Mouse (Mus musculus) megakaryocyte, embryonic 14.5 days (primary cell): ENCODE data around the gene H2-DMb1.

Experiments
- FLI1 ChIP-seq: IDR thresholded peaks from 2 replicates; pipeline ENCODE4 v1.6.1; 2012; ENCODE audit warnings: low read length, inconsistent platforms, mixed read lengths
- GATA1 ChIP-seq: IDR thresholded peaks from 3 replicates; pipeline ENCODE4 v1.6.1; 2012; ENCODE audit warnings: mixed read lengths, low read length, inconsistent platforms, borderline replicate concordance

DNA sequence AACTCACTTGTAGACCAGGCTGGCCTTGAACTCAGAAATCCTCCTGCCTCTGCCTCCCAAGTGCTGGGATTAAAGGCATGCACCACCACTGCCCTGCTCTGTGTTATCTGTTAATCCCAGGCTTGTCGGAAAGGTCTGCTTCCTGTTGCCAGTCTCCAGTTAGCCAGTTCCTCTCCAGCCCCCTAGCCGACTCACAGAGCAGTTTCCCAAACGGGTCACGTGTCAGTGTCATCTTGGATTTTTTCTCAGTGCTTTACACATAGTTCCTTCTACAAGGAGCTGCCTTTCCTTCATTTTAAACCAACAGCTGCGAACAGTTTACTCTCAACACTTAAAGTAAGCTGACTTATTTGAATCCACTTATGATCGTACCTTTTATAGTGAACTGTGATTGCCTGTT lies 28.2 kb upstream of the H2-DMb1 start:
- TF ChIP-seq FLI1 (no peak), GATA1 (no peak)
